Mouse (Mus musculus) frontal cortex, adult (tissue): ENCODE measurements around the gene Mta3.
"Not testable (repeated sequence)": the region's sequence is repeated elsewhere in the genome, so short reads cannot be mapped to it uniquely, and the experiment has no call there.

Experiments
- ATAC-seq: cut with Nextera tagmentation; 2 replicates; pipeline ENCODE4 v1.9.2; 2017; ENCODE audit warnings: mild to moderate bottlenecking, moderate library complexity, mixed read lengths; ENCODE audit not compliant: low TSS enrichment

The Mta3 gene

DNA sequence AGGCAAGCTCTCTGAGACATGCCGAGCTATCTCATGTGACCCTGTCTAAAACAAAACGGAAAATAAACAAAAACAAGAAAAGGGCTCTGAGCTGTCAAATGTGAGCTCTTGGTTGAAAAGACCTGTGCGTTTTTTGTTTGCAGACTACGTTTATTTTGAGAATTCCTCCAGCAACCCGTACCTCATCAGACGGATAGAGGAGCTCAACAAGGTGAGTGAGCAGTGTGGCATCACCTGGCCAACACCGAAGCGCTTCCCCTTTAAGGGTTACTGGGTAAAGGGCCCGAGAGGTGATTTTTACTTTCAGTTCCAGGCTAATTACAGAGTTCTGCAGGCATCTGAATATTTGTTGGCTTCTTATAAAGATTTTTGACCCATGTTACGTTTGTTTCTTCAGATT lies 2.3 kb downstream of the Mta3 start:
- ATAC-seq: no peak

DNA sequence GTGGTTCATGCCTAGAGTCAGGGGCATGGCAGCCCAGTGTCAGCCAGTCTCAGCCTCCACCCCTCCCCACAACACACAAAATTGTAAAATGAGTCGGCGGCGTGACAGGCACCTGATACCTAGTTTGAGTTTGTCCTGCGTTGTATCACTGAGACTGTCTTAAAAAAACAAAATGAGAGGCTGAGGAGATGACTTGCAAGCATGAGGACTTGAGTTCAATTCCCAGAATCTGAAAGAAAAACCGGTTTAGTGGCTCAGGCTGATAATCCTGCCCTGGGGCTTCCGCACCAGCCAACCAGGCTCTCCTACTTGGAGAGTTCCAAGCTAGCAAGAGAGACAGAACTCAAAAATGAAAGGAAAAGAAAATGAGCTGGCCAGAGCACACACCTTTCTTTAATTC lies 2.9 kb downstream of the Mta3 start:
- ATAC-seq: no peak

DNA sequence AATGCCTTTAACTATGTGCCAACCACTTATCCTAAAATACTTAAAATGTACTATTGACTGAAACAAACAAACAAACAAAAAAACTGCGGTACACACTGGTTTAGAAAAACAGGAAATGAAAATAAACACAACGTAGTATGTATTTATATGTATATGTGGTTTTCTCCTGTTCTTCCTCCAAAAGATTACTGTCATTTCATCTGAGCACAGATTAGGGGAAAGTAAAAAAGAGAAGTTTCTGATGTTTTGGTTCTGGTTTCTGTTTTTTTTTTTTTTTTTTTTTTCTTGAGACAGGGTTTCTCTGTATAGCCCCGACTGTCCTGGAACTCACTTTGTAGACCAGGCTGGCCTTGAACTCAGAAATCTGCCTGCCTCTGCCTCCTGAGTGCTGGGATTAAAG lies 3.6 kb downstream of the Mta3 start:
- ATAC-seq: not testable (repeated sequence)

DNA sequence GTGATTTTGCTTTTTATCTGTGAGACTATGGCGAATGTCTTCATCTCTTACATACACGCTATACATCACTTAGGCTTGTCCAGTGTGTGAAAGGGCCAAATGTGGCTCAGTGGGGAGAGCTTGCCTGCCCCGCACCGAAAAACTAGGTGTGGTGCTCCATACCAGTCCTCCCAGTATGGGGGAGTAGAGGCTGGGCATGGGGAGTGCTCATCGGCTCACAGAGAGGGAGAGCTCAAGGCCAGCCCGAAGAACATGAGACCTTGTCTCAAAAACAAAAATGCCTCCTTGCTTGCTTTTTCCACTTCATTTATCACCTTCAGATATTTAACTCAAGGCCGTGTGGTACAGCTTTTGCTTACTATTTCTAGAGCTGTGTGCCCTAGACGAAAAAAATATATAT lies 4.7 kb downstream of the Mta3 start:
- no peak for ATAC-seq

DNA sequence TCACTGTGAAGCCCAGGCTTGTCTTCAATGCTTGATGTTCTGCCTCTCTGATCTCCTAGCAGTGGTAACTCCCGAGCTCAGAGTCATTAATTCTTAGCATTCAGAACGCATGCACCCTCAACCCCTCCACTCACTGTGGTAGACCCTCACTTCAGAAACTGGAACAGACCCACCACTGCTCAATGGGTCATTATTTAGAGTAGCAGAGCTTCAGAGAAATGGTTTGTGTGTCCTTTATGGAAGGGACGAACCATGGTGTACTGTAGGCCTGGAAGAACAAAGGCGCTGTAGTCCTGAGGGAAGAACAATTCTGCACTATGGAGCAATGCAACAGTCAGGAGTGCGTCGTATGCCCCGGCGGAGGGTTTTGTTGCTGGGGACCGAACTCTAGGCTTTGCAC lies 6.4 kb downstream of the Mta3 start:
- ATAC-seq: peak; percentile 53; the same call in 1 of the 2 replicates

DNA sequence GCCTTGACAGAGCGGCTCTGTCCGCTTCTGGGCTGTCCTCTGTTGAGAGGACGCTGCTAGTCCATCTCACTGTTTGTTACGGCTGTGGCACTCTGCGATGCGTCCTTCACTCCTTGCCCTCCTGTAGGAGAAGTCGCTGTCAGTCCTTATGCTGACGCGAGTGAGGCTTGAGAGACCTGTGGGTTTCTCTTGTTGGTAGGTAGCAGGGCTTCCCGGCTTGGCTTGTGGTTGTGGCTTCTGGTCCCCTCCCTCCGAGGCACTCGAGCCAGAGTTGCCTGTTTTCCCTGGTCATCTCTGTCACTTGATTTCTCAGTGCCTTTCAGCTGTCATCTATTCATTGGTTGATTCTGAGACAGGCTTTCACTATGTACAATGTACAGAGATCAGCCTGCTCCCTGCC lies 14.5 kb downstream of the Mta3 start:
- peak; percentile 39 for ATAC-seq

DNA sequence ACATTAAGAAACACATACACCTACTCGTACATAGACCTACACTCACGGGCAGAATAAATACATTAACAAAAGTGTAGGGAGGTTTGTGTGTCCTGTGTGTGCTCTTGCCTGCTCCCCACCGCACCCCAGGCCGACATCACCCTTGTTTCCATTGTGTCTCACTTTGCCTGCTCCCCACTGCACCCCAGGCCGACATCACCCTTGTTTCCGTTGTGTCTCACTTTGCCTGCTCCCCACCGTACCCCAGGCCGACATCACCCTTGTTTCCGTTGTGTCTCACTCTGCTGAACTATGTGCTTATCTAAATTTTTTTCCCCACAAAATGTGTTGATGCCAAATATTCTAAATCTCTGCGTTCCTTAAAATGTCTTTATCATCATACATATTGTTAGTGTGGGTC lies 15.2 kb downstream of the Mta3 start:
- ATAC-seq: no peak

DNA sequence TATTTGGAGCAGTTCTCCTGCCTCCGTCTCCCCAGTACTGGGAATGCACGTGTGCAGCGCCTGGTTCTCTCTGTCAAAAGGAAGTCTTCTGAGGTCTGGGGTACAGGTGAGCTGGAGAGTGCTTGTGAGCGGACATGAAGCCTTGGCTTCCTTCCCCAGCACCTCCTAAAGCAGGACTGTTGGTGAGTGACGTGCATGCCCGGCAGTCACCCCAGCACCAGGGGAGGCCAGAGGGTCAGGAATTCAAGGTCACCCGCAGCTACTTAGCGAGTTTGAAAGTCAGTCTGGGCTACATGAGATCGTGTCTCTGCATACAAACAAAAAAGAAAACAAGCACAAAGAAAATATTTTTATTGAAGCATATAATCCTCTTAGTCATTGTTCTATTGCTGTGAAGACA lies 17.1 kb downstream of the Mta3 start:
- ATAC-seq: no peak

DNA sequence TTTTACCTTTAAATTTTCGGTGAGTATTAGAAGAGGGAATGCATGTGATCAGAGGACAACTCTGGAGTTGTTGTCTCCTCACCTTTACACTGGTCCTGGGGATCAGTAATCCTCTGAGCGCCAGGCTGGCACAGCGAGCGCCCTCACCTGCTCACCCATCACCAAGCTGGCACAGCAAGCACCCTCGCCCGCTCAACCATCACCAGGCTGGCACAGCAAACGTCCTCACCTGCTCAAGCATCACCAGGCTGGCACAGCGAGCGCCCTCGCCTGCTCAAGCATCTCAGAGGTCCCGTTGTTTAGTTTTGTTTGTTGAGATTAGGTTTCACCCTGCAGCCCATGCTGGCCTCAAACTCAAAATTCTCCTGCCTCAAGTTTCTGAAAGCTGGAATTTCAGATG lies 20.5 kb downstream of the Mta3 start:
- no peak for ATAC-seq

DNA sequence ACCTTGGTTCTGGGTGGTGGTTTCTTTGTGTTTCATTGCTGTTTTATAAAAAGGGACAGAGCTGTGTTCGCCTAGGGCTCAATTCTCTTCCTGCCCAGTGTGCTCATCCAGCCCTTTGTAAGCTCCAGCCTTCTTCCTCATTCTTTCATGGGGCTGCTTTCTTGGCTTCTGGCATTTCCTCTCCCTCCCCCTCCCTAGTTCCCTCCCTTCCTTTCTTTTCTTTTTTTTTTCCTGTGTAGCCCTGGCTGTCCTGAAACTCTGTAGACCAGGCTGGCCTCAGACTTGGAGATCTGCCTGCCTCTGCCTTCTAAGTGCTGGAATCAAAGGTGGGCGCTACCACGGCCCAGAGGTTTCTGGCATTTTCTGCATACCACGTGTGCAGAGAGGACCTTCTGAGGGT lies 21.7 kb downstream of the Mta3 start:
- no peak for ATAC-seq

DNA sequence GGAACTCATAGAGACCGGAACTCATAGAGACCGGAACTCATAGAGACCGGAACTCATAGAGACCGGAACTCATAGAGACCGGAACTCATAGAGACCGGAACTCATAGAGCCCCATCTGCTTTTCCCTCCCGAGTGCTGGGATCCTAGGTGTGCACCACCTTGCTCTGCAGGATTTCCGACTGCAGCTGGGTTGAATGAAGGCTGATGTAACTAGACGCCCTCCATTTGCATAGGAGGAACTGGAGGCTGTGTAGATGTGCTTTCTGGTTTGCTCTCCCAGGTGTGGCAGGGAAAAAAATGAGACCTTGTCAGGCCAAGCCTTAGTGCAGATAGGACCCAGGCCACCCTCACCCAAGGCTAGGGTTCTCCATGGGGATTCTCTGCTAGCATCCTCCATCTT lies 23.1 kb downstream of the Mta3 start:
- no peak for ATAC-seq

DNA sequence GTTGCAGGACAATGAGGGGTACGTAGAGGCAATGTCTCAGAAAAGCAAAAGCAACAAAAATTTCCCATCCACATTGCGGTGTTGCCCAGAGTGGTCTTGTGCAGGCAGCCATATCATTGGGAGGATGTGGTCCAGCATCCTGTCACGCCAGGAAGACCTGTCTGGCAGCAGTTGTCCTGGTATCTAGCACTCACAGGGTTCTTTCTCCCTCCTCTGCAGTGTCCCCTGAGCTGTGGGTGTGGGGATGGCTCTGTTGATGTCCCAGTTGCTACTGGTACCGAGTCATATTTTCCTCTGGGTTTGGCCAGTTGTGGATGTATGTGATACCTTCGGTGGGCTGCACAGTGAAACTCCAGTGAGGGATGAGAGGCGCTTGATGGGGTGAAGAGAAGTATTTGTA lies 24.2 kb downstream of the Mta3 start:
- no peak for ATAC-seq

DNA sequence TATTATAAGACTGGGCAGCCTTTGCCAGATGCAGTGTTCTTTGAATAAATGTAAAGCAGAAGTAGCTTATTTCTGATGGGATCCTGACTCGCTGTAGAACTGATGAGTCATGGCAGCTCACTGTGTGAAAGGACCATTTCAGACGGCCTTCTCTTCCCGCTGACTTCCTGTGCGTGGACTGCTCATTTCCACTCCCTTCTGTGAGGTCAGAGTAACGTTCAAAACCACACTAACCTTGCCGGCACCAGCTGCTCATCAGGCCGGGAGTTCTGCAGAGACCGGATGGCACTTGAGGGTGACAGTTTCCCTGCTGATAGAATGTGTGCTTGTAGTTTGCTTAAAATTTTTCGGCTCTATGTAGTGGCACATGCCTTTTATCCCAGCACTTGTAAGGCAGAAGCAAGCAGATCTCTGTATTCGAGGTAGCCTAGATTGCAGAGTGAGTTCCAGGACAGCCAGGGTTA lies 26.2 kb downstream of the Mta3 start:
- ATAC-seq: peak; percentile 90

DNA sequence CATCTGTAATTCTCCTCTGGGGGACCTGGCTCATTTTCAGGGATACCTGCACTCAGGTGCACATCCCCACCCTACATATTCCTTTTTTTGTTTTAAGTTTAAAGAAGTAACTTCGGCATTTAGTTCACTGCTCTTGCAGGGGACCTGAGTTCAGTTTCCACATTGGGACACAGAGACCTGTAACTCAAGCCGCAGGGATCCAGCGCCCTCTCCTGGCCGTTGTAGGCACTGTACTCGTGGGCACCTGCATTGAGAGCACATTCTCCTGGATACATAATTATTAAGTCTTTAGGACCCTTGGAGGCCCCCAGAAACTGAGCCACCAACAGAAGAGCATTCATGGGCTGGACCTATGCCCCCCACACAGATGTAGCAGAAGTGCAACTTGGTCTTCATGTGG lies 26.8 kb downstream of the Mta3 start:
- 0 out of 2 replicates have a peak, but pooled peaks have one; percentile 26 for ATAC-seq

DNA sequence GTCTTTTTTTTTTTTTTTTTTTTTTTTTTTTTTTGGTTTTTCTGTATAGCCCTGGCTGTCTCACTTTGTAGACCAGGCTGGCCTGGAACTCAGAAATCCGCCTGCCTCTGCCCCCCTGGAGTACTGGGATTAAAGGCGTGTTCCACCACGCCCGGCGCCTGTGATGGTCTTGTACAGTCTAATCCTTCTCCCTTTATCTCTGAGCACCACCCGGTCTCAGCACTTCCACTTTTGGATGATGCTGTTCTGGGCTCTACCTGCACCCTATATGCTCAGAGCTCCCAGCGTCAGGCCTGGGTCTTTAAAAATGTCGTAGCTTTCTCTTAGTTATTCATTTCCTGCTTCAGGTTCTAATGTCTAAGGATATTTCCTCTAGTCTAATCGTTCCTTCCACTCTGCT lies 30.7 kb downstream of the Mta3 start:
- no peak for ATAC-seq

DNA sequence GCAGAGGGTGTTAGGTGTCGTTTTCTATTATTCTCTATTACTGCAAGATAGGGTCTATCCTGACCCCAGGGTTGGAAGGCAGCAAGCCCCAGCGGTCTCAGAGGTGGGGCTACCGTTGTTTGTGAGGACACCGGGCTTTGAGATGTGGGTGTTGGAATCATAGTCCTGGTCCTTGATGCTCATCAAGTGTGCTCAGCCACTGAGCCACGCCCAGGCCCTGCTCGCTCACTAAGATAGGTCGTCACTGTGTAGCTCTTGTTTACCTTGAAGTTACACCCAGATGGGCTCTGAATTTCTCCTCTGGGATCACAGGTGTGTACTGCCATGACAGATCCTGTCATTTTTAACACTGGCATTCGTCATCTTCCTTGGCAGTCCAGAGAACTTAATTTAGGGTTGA lies 31.8 kb downstream of the Mta3 start:
- no peak for ATAC-seq

DNA sequence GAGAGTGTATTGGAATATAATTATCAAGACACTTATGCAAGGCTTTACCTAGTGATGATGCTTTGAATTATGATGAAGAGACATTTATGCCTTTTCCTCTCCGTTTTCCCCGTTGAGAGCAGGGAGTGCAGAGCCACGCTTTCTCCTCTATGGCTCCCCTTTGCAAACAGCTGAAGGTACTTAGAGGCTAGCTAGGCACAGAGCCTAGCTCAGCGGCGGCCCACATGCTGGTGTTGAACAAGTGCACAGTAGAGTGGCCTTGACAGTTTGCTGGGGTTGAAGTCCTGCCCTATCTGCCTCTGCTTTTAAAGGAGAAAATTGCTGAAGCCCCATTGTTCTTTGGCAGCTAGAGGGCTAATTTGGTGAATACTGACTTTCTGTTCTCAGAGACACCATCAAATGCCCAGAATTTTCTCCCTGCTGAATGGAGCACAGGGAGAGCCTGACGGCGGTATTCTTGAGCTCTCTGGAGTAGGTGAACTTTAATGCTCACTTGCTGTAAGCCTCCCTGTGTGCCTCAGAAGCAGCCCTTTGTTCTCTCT lies 34.2 kb downstream of the Mta3 start:
- ATAC-seq: peak; percentile 38; the same call in 1 of the 2 replicates

DNA sequence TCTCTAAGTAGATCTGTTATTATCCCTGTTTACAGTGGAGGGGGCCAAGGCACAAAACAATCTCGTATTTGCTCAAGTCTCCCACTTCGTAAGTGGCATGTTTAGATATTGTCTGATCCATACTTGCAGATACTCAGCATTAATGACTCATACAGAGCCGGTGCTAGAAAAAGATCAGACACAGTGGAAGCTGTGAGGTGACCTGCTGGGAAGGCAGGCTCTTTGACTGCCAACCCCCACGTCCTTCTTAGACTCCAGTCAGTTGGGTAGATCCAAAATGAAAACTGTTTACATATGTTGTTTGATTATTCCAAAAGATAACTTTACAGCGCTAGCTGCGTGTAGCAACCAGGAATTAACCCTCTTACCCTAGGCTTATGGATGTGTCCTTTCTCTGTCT lies 35.3 kb downstream of the Mta3 start:
- ATAC-seq: peak; percentile 31; the same call in 1 of the 2 replicates

DNA sequence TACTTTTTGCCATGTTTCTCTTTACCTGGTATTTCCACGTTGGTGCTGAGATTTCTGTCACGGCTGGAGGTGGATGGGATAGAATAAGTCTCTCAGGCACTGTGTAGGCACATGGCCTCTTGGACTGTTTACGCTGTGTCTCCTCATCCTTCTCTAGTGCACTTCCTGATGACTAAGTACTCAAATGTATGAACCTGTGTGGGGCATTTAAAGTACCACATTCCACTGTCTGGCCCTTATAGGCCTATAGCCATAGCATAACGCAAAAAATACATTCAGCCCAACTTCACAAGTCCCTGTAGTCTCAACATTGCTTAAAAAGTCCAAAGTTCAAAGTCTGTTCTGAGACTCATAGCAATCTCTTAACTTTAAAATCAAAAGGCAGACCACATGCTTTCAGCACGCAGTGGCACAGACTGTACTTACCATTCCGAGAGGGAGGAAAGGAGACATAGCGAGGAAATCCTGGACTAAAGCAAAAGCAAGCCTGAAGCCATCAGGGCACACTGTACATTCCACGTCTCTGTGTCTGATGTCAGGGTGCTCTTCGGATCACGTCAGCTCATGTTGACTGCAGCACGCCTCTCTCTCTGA lies 38.4 kb downstream of the Mta3 start:
- ATAC-seq: no peak

DNA sequence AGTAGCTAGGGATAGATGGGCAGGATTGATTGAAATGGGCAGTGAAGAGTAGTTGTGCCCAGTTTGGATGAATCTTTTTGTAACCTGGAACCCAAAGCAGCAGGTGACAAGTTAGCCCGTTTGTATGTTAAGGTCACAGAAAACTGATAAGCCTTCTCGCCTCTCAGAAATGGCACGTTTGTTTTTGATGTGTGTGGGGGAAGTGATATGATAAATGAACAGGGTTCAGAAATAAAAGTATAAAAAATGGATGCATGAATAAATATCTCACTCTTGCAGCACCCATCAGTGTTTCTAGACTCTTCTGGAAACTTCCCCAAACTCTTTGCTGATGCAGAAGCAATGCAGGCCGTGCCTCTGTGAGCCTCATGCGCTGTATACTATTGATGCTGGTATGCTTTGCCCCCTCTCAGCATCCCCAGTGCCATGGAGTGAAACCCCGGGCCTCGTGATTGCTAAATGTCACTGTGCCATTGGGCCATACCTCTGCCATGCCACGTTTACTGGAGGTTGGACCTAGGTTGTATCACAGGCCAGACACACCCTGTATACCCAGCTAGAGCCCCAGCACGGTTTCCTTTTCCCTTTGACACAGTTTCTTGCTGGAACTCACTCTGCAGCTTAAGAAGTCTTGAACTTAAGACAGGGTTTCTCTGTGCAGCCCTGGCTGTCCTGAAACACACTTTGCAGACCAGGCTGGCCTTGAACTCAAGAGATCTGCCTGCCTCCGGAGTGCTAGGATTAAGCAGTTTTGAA lies 41.6 kb downstream of the Mta3 start:
- no peak for ATAC-seq

DNA sequence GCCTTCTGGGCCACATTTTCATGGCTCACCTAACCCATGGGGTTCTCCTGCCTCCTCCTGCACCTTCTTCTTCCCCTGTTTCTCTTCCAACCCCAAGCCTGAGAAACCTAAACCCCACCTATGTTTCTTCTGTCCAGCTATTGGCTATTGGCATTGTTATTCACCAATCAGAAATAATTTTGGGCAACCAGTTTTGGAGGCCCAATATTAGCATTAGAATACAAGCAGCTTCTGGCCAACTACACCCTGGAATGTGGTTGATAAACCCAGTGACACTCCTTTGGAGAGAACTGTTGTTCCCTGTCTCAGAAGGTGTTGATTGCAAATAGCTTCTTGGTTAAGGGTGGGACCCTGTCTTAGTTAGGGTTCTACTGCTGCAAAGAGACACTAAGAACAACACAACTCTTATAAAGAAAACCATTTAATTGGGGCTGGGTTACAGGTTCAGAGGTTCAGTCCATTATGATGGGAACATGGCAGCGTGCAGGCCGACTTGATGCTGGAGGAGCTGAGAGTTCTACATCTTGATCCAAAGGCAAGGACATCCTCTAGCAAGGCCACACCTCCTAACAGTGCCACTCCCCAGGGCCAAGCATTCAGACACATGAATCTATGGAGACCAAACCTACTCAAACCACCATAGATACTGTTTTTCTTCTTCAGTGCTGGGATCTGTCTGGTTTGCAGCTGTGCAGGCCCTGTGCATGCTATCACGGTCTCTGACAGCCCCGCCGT lies 44.4 kb downstream of the Mta3 start:
- no peak for ATAC-seq

DNA sequence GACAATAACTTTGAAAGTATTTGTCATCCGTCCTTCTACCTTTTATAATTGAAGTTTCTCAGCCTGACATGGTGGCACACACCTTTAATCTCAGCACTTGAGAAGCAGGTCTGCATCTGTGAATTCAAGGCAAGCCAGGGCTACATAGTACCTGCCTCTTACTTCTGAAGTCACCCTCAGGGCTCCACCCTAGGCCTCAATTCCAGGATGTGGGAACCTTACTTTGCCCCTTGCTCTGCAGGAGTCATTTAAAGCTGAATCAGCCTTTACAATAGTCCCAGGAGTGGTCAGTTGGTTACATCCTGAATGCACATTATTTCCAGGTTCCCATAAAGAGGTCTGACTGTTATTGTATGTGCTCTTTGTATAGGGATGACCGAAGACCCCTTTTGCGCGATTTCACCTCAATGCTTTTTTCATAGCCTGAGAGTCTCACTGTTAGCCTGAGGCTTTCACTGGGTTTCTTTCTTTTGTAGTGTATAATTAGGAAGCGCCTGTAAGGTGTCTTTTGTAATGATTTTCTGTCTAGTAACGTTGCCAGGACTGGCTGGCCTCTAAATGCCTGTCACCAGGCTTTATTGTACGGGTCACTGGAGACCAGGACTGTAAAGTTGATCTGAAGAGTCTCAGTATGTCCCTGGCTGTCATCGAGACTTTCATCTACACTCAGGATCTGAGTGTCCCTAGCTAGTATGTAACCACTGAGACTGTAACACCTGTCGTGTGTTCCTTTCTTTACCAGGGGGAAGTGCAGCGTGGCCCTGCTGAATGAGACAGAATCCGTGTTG lies 47.3 kb downstream of the Mta3 start:
- ATAC-seq: no peak
